Mouse (Mus musculus): ENCODE data around the gene Trex1. TPM values are rescaled to one million over a fixed set of nuclear protein-coding genes. Genes with fewer than 3 reads are reported as not detected.

Gene Trex1
- polyA plus RNA-seq, 1 experiment from 2014 or later: 12.8 TPM

DNA sequence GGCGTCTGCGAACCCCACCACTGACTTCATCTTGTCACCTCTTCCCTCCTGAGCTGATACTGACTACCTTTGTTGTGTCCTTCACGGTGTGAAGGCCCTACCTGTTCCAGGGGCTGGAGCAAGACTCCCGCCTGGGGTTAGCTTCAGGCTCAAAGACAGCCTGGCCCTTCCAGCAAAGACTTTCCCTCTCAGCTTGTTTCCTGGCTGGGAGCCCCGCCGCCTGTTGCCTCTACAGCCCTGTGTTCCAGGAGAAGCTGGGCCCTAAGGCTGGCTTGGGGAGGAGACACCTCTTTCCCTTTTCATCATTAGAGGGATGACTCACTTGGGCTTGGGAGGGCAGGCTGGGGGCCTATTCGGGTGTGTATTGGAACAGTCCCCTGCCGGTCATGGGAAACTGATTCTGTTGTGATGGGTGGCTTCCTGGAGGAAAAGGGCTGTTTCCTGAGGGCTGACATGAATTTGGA lies 20.6 kb downstream of the Trex1 start:
- no peaks in the 10 kb centered on the region for H3K27me3 ChIP-seq (replicated peaks; ENCODE audit: control insufficient read depth, insufficient read depth, low read length)
- 16% methylated on average over 8 of the region's 8 CpGs for WGBS
- H3K27ac ChIP-seq (ENCODE audit: low read depth): peak overlapping the region; percentile 66
- no peaks in the 10 kb centered on the region for H3K9me3 ChIP-seq (ENCODE audit: control insufficient read depth, low read length)
- no peak for DNase-seq (ENCODE audit: low spot score)
- ATAC-seq (replicated peaks; ENCODE audit: low FRiP score, low TSS enrichment, low read depth): peak; percentile 30; the same call in 1 of the 2 replicates
- H3K36me3 ChIP-seq (ENCODE audit: control insufficient read depth, insufficient read depth, low read length): no peaks in the 10 kb centered on the region
- H3K4me2 ChIP-seq (ENCODE audit: low read length): peak overlapping the region; percentile 77
- peak overlapping the region; percentile 65 for H3K4me3 ChIP-seq (ENCODE audit: low read depth, low read length)
- H3K4me1 ChIP-seq (replicated peaks; ENCODE audit: control insufficient read depth, insufficient read depth, low read length): peaks cover 21% of the 10 kb centered on the region
- H3K9ac ChIP-seq (ENCODE audit: low read length): peak overlapping the region; percentile 62

GRCm38 (mm10) chr9:109038086-109038895 lies 21.2 kb downstream of the Trex1 start, which contains the start of gene Shisa5:
Shisa5 (plus strand) TSS chr9:109038565.
- Histone ChIP-seq H3K9ac (ENCODE audit: low read length) (peak within 1 kb of the TSS; percentile 62), H3K4me3 (ENCODE audit: low read depth, low read length) (peak within 1 kb of the TSS; percentile 65), H3K36me3 (ENCODE audit: control insufficient read depth, insufficient read depth, low read length) (no peaks in the 10 kb centered on the region), H3K9me3 (ENCODE audit: control insufficient read depth, low read length) (no peaks in the 10 kb centered on the region), H3K27ac (ENCODE audit: low read depth) (peak within 1 kb of the TSS; percentile 66), H3K27me3 (replicated peaks; ENCODE audit: control insufficient read depth, insufficient read depth, low read length) (no peaks in the 10 kb centered on the region), H3K4me2 (ENCODE audit: low read length) (peak within 1 kb of the TSS; percentile 77), H3K4me1 (replicated peaks; ENCODE audit: control insufficient read depth, insufficient read depth, low read length) (peaks cover 21% of the 10 kb centered on the region)
- DNase-seq (ENCODE audit: low spot score): peak; percentile 91
- WGBS: under 1% methylated on average over 36 of the region's 40 CpGs
- ATAC-seq (replicated peaks; ENCODE audit: low FRiP score, low TSS enrichment, low read depth): peak; percentile 86

GRCm38 (mm10) chr9:109032435-109032834 lies 27.1 kb downstream of the Trex1 start:
- H3K4me1 ChIP-seq (replicated peaks; ENCODE audit: control insufficient read depth, insufficient read depth, low read length): no peaks in the 10 kb centered on the region
- no peak overlapping the region for H3K4me3 ChIP-seq (ENCODE audit: low read depth, low read length)
- peaks cover 3% of the 10 kb centered on the region; the same call in 1 of the 2 replicates for H3K36me3 ChIP-seq (ENCODE audit: control insufficient read depth, insufficient read depth, low read length)
- ATAC-seq (replicated peaks; ENCODE audit: low FRiP score, low TSS enrichment, low read depth) (no peak), DNase-seq (ENCODE audit: low spot score) (no peak)
- no peak overlapping the region for H3K4me2 ChIP-seq (ENCODE audit: low read length)
- H3K27ac ChIP-seq (ENCODE audit: low read depth): no peak overlapping the region
- 82% methylated on average over 6 of the region's 6 CpGs for WGBS
- H3K9me3 ChIP-seq (ENCODE audit: control insufficient read depth, low read length): no peaks in the 10 kb centered on the region
- H3K27me3 ChIP-seq (replicated peaks; ENCODE audit: control insufficient read depth, insufficient read depth, low read length): no peaks in the 10 kb centered on the region
- H3K9ac ChIP-seq (ENCODE audit: low read length): no peak overlapping the region

GRCm38 (mm10) chr9:109031686-109032085 lies 27.8 kb downstream of the Trex1 start:
- H3K27me3 ChIP-seq (replicated peaks; ENCODE audit: control insufficient read depth, insufficient read depth, low read length): no peaks in the 10 kb centered on the region
- no peaks in the 10 kb centered on the region for H3K4me1 ChIP-seq (replicated peaks; ENCODE audit: control insufficient read depth, insufficient read depth, low read length)
- no peak overlapping the region for H3K4me3 ChIP-seq (ENCODE audit: low read depth, low read length)
- no peaks in the 10 kb centered on the region for H3K9me3 ChIP-seq (ENCODE audit: control insufficient read depth, low read length)
- H3K4me2 ChIP-seq (ENCODE audit: low read length): no peak overlapping the region
- WGBS: 79% methylated on average over 8 of the region's 8 CpGs
- H3K36me3 ChIP-seq (ENCODE audit: control insufficient read depth, insufficient read depth, low read length): peaks cover 3% of the 10 kb centered on the region; the same call in 1 of the 2 replicates
- no peak overlapping the region for H3K27ac ChIP-seq (ENCODE audit: low read depth)
- DNase-seq (ENCODE audit: low spot score): no peak
- ATAC-seq (replicated peaks; ENCODE audit: low FRiP score, low TSS enrichment, low read depth): no peak
- no peak overlapping the region for H3K9ac ChIP-seq (ENCODE audit: low read length)

GRCm38 (mm10) chr9:109031001-109031400 lies 28.5 kb downstream of the Trex1 start:
- Histone ChIP-seq H3K4me3 (ENCODE audit: low read depth, low read length) (no peak overlapping the region), H3K27ac (ENCODE audit: low read depth) (no peak overlapping the region), H3K36me3 (ENCODE audit: control insufficient read depth, insufficient read depth, low read length) (peaks cover 3% of the 10 kb centered on the region; the same call in 1 of the 2 replicates), H3K27me3 (replicated peaks; ENCODE audit: control insufficient read depth, insufficient read depth, low read length) (no peaks in the 10 kb centered on the region), H3K9me3 (ENCODE audit: control insufficient read depth, low read length) (no peaks in the 10 kb centered on the region), H3K4me2 (ENCODE audit: low read length) (no peak overlapping the region), H3K4me1 (replicated peaks; ENCODE audit: control insufficient read depth, insufficient read depth, low read length) (no peaks in the 10 kb centered on the region), H3K9ac (ENCODE audit: low read length) (no peak overlapping the region)
- DNase-seq (ENCODE audit: low spot score): no peak
- ATAC-seq (replicated peaks; ENCODE audit: low FRiP score, low TSS enrichment, low read depth): no peak
- 92% methylated on average over 7 of the region's 7 CpGs for WGBS

- Histone ChIP-seq H3K36me3 (ENCODE audit: control insufficient read depth, insufficient read depth, low read length) (peaks cover 7% of the 10 kb centered on the region; the same call in 1 of the 2 replicates), H3K9me3 (ENCODE audit: control insufficient read depth, low read length) (no peaks in the 10 kb centered on the region), H3K4me1 (replicated peaks; ENCODE audit: control insufficient read depth, insufficient read depth, low read length) (no peaks in the 10 kb centered on the region), H3K27ac (ENCODE audit: low read depth) (no peak overlapping the region), H3K4me3 (ENCODE audit: low read depth, low read length) (no peak overlapping the region), H3K9ac (ENCODE audit: low read length) (no peak overlapping the region), H3K27me3 (replicated peaks; ENCODE audit: control insufficient read depth, insufficient read depth, low read length) (no peaks in the 10 kb centered on the region), H3K4me2 (ENCODE audit: low read length) (no peak overlapping the region)
- DNase-seq (ENCODE audit: low spot score) (no peak), ATAC-seq (replicated peaks; ENCODE audit: low FRiP score, low TSS enrichment, low read depth) (no peak)
- 52% methylated on average over 3 of the region's 3 CpGs for WGBS
These were observed 29.2 kb downstream of the Trex1 start for GRCm38 (mm10) chr9:109030312-109030711.

GRCm38 (mm10) chr9:109028919-109029318 lies 30.6 kb downstream of the Trex1 start:
- no peak for ATAC-seq (replicated peaks; ENCODE audit: low FRiP score, low TSS enrichment, low read depth)
- no peaks in the 10 kb centered on the region for H3K9me3 ChIP-seq (ENCODE audit: control insufficient read depth, low read length)
- no peak for DNase-seq (ENCODE audit: low spot score)
- no peaks in the 10 kb centered on the region for H3K4me1 ChIP-seq (replicated peaks; ENCODE audit: control insufficient read depth, insufficient read depth, low read length)
- no peak overlapping the region for H3K27ac ChIP-seq (ENCODE audit: low read depth)
- no peaks in the 10 kb centered on the region for H3K27me3 ChIP-seq (replicated peaks; ENCODE audit: control insufficient read depth, insufficient read depth, low read length)
- no peak overlapping the region for H3K4me3 ChIP-seq (ENCODE audit: low read depth, low read length)
- H3K9ac ChIP-seq (ENCODE audit: low read length): no peak overlapping the region
- peaks cover 7% of the 10 kb centered on the region; the same call in 1 of the 2 replicates for H3K36me3 ChIP-seq (ENCODE audit: control insufficient read depth, insufficient read depth, low read length)
- no peak overlapping the region for H3K4me2 ChIP-seq (ENCODE audit: low read length)
- 67% methylated on average over 5 of the region's 5 CpGs for WGBS

GRCm38 (mm10) chr9:109028421-109028820 lies 31.1 kb downstream of the Trex1 start:
- Histone ChIP-seq H3K9ac (ENCODE audit: low read length) (no peak overlapping the region), H3K4me2 (ENCODE audit: low read length) (no peak overlapping the region), H3K9me3 (ENCODE audit: control insufficient read depth, low read length) (no peaks in the 10 kb centered on the region), H3K4me1 (replicated peaks; ENCODE audit: control insufficient read depth, insufficient read depth, low read length) (no peaks in the 10 kb centered on the region), H3K36me3 (ENCODE audit: control insufficient read depth, insufficient read depth, low read length) (peaks cover 7% of the 10 kb centered on the region; the same call in 1 of the 2 replicates), H3K27me3 (replicated peaks; ENCODE audit: control insufficient read depth, insufficient read depth, low read length) (no peaks in the 10 kb centered on the region), H3K4me3 (ENCODE audit: low read depth, low read length) (no peak overlapping the region), H3K27ac (ENCODE audit: low read depth) (no peak overlapping the region)
- no peak for DNase-seq (ENCODE audit: low spot score)
- ATAC-seq (replicated peaks; ENCODE audit: low FRiP score, low TSS enrichment, low read depth): no peak
- 85% methylated on average over 3 of the region's 3 CpGs for WGBS
